Mouse (Mus musculus) heart, embryonic 16.5 days (tissue): ENCODE data around the gene Cuedc1. TPM values are rescaled to one million over a fixed set of nuclear protein-coding genes. Genes with fewer than 3 reads are reported as not detected.

ENCODE experiments used
- ATAC-seq: fragments of 200-750 bp; cut with Nextera tagmentation; replicated peaks from 2 replicates; pipeline ENCODE4 v1.8.0; 2017; ENCODE audit warnings: moderate number of reproducible peaks; ENCODE audit not compliant: insufficient read depth, low FRiP score; ENCODE audit errors: extremely low read depth
- H3K27ac ChIP-seq: fragments of 300-500 bp; sonication (generic); 2 replicates; pipeline ENCODE4 v1.5.1; 2014; ENCODE audit warnings: mild to moderate bottlenecking, low read length, control low read depth, moderate library complexity
- H3K27me3 ChIP-seq: fragments of 300-500 bp; sonication (generic); 2 replicates; pipeline ENCODE4 v1.6.1; 2014; ENCODE audit warnings: low read length, mixed read lengths; ENCODE audit not compliant: control insufficient read depth, insufficient read depth
- H3K36me3 ChIP-seq: fragments of 300-500 bp; sonication (generic); 2 replicates; pipeline ENCODE4 v1.6.1; 2014; ENCODE audit not compliant: control insufficient read depth, insufficient read depth
- H3K4me1 ChIP-seq: fragments of 300-500 bp; sonication (generic); 2 replicates; pipeline ENCODE4 v1.6.1; 2014; ENCODE audit warnings: low read length, mixed read lengths; ENCODE audit not compliant: control insufficient read depth, insufficient read depth
- H3K4me2 ChIP-seq: fragments of 300-500 bp; sonication (generic); 2 replicates; pipeline ENCODE4 v1.6.1; 2014; ENCODE audit warnings: low read depth, mild to moderate bottlenecking, control low read depth, low read length
- H3K4me3 ChIP-seq: fragments of 300-500 bp; sonication (generic); 2 replicates; pipeline ENCODE4 v1.5.1; 2014; ENCODE audit warnings: mild to moderate bottlenecking, control low read depth, low read length
- H3K9ac ChIP-seq: fragments of 300-500 bp; sonication (generic); 2 replicates; pipeline ENCODE4 v1.6.1; 2014; ENCODE audit warnings: low read length, control low read depth
- H3K9me3 ChIP-seq: fragments of 300-500 bp; sonication (generic); replicated peaks from 2 replicates; pipeline ENCODE4 v1.6.1; 2016; ENCODE audit warnings: low read length; ENCODE audit not compliant: control insufficient read depth
- WGBS: fragments of 180-500 bp; shearing (Covaris S2); extraction: QIAGEN DNeasy Blood & Tissue Kit; methylation state at CpG from one replicate; pipeline ENCODE4 v1.1.7; 2014; 5-methylcytosine and 5-hydroxymethylcytosine counted together
- polyA plus RNA-seq: library from polyadenylated mRNA; unstranded; fragments of >200 nt; fragmentation: Nextera tagmentation; extraction: Ambion mirVana; gene quantifications from 2 replicates; pipeline ENCODE4 v1.2.1, GENCODE M21; 2015

Gene Cuedc1
- polyA plus RNA-seq, 1 experiment from 2014 or later, result 15.2 TPM

DNA sequence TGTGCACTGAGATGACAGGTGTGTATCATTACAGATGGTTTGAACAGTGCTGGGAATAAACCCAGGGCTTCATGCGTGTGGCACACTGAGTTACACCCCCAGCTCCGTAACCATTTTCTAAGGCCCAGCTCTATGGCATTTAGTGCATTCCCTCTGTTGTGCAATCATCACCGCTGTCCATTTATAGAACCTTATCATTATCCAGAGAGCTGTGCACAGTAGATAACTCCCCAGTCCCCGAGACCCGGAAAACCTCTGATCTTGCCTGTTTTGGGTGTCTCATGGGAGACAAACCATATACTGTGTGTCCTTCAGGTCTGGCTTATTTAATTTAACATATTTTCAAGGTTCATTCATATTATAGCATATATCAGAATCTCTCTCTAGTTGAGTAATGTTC, 49.5 kb downstream of the Cuedc1 start:
- no peak for ATAC-seq
- H3K4me1 ChIP-seq, result peaks cover 60% of the 10 kb centered on the region
- H3K27me3 ChIP-seq, result no peaks in the 10 kb centered on the region
- no peaks in the 10 kb centered on the region for H3K9me3 ChIP-seq
- H3K4me2 ChIP-seq, result no peak overlapping the region
- 32% methylated on average over 5 of the region's 5 CpGs for WGBS
- peaks cover 4% of the 10 kb centered on the region; the same call in 1 of the 2 replicates for H3K36me3 ChIP-seq
- H3K9ac ChIP-seq, result no peak overlapping the region
- peak overlapping the region; percentile 92 for H3K27ac ChIP-seq
- no peak overlapping the region for H3K4me3 ChIP-seq

DNA sequence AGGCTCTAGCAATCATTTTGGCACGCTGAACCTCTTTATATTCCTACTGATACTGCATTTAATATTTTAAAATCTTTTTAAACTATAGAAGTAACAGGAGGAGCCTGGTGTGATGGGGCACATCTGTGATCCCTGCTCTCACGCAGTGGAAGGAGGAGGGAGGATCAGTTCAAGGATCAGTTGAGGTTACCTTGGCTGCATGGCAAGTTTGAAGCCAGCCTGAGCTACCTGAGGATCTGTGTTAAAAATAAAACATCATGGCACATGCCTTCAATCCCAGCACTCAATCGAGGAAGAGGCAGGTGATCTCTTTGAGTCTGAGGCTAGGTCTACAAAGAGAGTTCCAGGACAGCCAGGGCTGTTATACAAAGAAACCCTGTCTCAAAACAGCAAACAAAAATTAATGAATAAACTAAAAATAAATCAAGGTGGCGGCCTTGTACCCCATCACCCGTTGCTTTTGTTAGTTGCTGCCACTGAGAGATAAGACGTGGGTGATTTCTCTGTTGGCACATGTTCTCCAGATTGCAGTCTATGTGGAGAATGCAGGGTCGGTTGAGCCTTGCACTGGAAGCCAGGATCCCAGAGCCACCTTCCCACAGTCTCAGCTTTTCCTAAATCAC, 50.3 kb downstream of the Cuedc1 start:
- Histone ChIP-seq H3K9ac (peak overlapping the region; percentile 64; the same call in 1 of the 2 replicates), H3K4me3 (no peak overlapping the region), H3K9me3 (no peaks in the 10 kb centered on the region), H3K4me2 (peak overlapping the region; percentile 18; the same call in 1 of the 2 replicates), H3K27ac (peak overlapping the region; percentile 92), H3K27me3 (no peaks in the 10 kb centered on the region), H3K36me3 (peaks cover 1% of the 10 kb centered on the region; the same call in 1 of the 2 replicates), H3K4me1 (peaks cover 61% of the 10 kb centered on the region)
- WGBS, result 38% methylated on average over 7 of the region's 7 CpGs
- no peak for ATAC-seq

DNA sequence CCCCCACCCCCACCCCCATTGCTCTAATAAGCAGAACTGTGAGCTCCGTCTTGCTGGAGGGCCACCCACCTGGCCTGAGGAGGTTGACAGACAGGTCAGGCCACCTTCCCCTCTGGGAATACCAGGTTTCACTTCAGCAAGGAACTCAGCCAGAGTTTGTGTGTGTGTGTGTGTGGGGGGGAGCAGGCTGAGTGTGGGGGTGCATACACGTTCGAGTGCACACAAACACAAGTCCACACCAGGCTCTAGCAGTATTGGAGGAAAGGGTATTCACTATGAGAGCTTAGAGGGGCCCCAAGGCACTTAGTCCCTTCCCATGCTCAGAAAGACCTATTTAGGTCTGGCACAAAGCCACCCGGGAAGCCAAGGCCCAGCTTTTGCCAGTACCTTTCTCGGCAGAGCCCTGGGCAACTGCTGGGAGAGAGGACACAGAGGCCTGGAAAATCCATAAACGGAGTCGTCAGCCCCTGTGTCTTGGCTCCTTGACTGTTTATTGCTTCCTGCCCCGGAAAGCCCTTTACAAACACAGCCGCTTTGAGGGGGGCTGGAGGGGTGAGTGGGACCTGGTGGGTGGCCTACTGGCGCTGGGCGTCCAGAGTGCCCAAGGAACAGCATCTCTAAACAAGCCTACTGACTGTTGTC, 50.9 kb downstream of the Cuedc1 start:
- ATAC-seq, result peak; percentile 38; the same call in 1 of the 2 replicates

DNA sequence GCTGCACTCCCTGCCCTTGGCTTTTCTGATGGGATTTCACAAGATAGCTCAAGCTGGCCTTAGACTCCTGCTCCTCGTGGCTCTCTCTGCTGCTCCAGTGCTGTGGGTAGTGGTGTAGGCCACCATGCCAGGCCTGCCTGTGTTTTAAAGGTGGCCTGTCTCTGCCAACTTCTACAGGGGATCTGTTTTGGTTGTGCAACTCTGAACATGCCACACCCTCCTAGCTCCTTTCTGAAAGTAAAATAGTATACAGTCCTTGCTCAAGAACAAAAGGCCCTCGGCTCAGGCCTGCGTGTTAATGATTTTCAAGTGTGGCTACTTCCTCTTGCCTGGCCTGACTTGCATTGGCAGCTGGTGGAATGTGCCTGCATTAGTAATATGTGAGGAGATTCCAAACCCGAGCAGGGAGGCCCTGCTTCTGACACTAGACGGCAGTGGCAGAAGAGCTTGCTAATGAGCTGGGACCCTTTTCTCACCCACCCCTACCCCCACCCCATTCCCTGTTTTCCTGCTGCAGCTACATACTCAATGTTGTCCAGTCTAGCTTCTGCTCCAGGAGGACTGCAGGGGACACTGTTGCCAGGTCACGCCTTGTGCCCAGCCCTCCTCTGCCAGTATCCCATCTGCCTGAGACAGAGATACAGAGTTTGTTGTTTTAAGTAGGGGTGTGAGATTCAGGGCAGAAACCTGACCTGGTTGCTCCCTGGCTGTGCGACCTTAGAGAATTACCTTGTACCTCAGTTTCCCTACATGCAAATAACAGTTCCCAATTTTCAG, 53.7 kb downstream of the Cuedc1 start:
- Histone ChIP-seq H3K4me1 (peaks cover 73% of the 10 kb centered on the region), H3K4me3 (no peak overlapping the region), H3K36me3 (no peaks in the 10 kb centered on the region), H3K27me3 (no peaks in the 10 kb centered on the region), H3K27ac (peak overlapping the region; percentile 68), H3K9ac (peak overlapping the region; percentile 15; the same call in 1 of the 2 replicates), H3K4me2 (no peak overlapping the region), H3K9me3 (no peaks in the 10 kb centered on the region)
- 32% methylated on average over 7 of the region's 7 CpGs for WGBS
- ATAC-seq, result no peak

More for the DNA sequence above, 50.9 kb downstream of the Cuedc1 start:
- H3K9ac ChIP-seq, result peak overlapping the region; percentile 64
- WGBS, result 29% methylated on average over 11 of the region's 11 CpGs
- peak overlapping the region; percentile 92 for H3K27ac ChIP-seq
- H3K27me3 ChIP-seq, result no peaks in the 10 kb centered on the region
- no peaks in the 10 kb centered on the region for H3K36me3 ChIP-seq
- no peak overlapping the region for H3K4me3 ChIP-seq
- H3K4me2 ChIP-seq, result peak overlapping the region; percentile 18
- no peaks in the 10 kb centered on the region for H3K9me3 ChIP-seq
- peaks cover 64% of the 10 kb centered on the region for H3K4me1 ChIP-seq

GRCm38 (mm10) chr11:88153880-88154279, 56.0 kb downstream of the Cuedc1 start:
- Histone ChIP-seq H3K4me2 (no peak overlapping the region), H3K27ac (peak overlapping the region; percentile 82), H3K27me3 (no peaks in the 10 kb centered on the region), H3K9me3 (no peaks in the 10 kb centered on the region), H3K9ac (no peak overlapping the region), H3K36me3 (no peaks in the 10 kb centered on the region), H3K4me3 (no peak overlapping the region), H3K4me1 (peaks cover 64% of the 10 kb centered on the region)
- 61% methylated on average over 5 of the region's 5 CpGs for WGBS
- ATAC-seq, result no peak

DNA sequence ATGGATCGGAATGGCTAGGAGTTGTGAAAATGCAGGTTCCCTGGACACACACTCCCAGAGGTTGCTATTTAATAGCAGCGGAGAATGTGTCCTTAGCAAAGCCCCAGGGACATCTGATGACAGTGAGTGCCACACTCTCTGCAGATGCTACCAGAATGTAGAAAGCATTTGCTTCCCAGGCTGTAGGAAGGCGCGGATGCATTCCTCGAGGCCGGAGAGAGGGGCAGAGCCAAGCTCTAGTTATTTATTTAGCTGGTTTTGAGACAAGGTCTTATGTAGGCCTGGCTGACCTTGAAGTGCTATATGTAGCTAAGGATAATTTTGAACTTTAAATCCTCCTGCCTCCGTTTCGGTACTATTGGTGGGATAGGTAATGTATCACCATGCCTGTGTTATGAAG, 56.6 kb downstream of the Cuedc1 start:
- Histone ChIP-seq H3K4me2 (no peak overlapping the region), H3K4me3 (no peak overlapping the region), H3K36me3 (no peaks in the 10 kb centered on the region), H3K27ac (peak overlapping the region; percentile 82), H3K4me1 (peaks cover 64% of the 10 kb centered on the region), H3K9ac (no peak overlapping the region), H3K9me3 (no peaks in the 10 kb centered on the region), H3K27me3 (no peaks in the 10 kb centered on the region)
- 50% methylated on average over 8 of the region's 8 CpGs for WGBS
- ATAC-seq, result no peak

DNA sequence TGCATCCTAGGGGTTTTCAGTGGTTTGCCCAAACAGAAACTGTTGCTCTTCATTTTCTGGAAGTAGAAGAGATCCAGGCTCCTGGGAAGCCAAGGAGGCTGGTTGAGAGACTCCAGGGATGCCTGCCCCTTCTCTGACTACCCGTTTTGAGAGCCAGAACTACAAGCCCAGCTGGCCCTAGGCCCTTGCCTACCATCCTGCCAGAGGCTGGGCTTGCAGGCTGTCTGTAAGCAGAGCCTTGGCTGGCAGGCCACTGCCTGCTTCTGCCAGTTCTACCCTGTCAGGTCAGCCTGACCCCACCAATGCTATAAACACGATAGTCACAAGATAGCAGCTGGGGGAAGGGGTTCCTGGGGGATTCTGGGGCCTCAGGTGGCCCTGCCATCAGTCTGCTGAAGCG, 57.6 kb downstream of the Cuedc1 start:
- no peaks in the 10 kb centered on the region for H3K9me3 ChIP-seq
- 58% methylated on average over 3 of the region's 3 CpGs for WGBS
- H3K4me1 ChIP-seq, result peaks cover 71% of the 10 kb centered on the region

DNA sequence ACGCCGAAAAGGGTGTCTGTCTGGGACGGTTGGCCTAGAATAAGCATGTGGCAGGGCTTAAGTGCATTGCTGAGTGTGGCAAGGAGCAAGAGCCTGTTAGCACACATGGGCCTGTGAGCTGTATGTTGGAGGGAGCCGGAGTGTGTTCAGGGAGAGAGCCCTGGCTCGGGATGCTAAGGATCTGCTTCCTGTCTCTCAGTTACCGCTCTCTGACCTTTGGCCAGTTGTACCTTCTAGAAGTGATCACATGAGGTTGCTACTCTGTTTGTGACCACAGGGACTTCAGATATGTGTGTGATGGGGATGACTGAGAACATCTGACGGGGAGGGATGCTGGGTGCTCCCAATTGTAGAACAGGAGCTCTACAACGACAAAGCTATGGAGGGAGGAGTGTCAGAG, 58.1 kb downstream of the Cuedc1 start:
- no peak overlapping the region for H3K4me3 ChIP-seq
- ATAC-seq, result no peak
- peak overlapping the region; percentile 55 for H3K9ac ChIP-seq
- H3K4me2 ChIP-seq, result no peak overlapping the region
- peaks cover 76% of the 10 kb centered on the region for H3K4me1 ChIP-seq
- no peaks in the 10 kb centered on the region for H3K9me3 ChIP-seq
- peak overlapping the region; percentile 82 for H3K27ac ChIP-seq
- no peaks in the 10 kb centered on the region for H3K36me3 ChIP-seq
- WGBS, result 54% methylated on average over 8 of the region's 8 CpGs
- H3K27me3 ChIP-seq, result no peaks in the 10 kb centered on the region

More for the DNA sequence above, 57.6 kb downstream of the Cuedc1 start:
- H3K27ac ChIP-seq, result peak overlapping the region; percentile 82
- H3K4me3 ChIP-seq, result no peak overlapping the region
- H3K36me3 ChIP-seq, result no peaks in the 10 kb centered on the region
- ATAC-seq, result no peak
- no peak overlapping the region for H3K4me2 ChIP-seq
- H3K27me3 ChIP-seq, result no peaks in the 10 kb centered on the region
- H3K9ac ChIP-seq, result peak overlapping the region; percentile 39

- H3K4me3 ChIP-seq, result no peak overlapping the region
- no peak for ATAC-seq
- peaks cover 74% of the 10 kb centered on the region for H3K4me1 ChIP-seq
- 35% methylated on average over 2 of the region's 2 CpGs for WGBS
- H3K27me3 ChIP-seq, result no peaks in the 10 kb centered on the region
- H3K9ac ChIP-seq, result peak overlapping the region; percentile 55
- H3K27ac ChIP-seq, result peak overlapping the region; percentile 82
- H3K9me3 ChIP-seq, result no peaks in the 10 kb centered on the region
- no peak overlapping the region for H3K4me2 ChIP-seq
- H3K36me3 ChIP-seq, result no peaks in the 10 kb centered on the region
Measured at GRCm38 (mm10) chr11:88156403-88156802, 58.5 kb downstream of the Cuedc1 start.
